Mouse (Mus musculus): ENCODE measurements at regions not wholly inside any gene's neighbourhood (a gene's known extent, or its start where the extent isn't known, plus 50 kb on each side); places are given as distances from the start of the nearest gene placed in this dataset.

DNA sequence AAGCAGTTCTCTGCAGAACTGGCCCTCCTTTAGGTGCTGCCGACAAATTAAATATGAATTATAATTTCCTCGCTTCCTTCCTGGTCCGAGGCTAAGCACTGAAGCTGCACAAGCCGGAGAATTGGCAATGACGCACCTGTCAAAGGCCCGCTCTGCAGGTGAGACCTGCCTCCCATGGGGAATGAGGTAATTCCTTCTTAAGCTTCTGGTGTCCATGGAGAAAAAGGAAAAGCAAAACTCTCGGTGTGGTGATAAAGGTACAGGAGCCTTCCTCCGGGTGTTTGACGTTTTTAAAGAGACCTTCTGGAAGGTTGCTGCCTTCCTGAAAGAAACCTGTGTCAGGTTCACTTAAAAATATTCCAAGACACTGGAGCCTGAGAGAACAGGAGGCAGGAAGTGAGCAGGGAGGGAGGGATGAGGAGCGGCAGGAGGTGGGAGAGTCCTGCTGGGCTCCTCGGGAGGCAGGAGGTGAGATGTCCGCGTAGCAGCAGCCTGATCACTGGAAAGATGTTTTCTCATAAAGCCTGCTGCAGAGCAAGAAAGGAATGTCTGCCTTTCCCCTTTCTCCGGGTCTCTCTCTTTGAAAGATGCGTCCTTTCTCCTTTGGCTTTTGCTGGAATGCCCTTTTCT is 114.9 kb downstream of the Zfp706 start:
- DNase-seq (ENCODE audit: low spot score): no peak
- intact Hi-C loops (cut with DNase I): no loop called here

DNA sequence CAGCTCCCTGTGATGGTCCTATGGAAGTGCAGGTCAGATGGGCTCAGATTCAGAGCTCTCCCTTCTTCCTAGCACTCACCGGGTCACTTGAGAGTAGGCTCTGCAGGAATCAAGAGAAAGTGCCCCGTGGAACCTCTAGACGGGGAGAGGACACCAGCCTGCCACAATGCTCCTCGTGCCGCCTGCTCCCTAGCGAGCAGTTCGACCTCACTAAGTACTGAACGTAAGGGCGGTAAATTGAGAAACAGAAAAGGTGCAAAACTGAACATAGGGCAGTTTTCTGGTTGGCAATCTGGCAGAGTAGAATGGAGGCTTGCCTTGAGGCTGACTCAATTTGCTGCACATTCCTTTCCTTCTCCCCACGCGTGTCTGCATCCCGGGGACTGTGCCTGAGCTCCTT is 115.7 kb downstream of the Zfp706 start:
- no peak for DNase-seq (ENCODE audit: low spot score)
- intact Hi-C loops (cut with DNase I): no loop called here

DNA sequence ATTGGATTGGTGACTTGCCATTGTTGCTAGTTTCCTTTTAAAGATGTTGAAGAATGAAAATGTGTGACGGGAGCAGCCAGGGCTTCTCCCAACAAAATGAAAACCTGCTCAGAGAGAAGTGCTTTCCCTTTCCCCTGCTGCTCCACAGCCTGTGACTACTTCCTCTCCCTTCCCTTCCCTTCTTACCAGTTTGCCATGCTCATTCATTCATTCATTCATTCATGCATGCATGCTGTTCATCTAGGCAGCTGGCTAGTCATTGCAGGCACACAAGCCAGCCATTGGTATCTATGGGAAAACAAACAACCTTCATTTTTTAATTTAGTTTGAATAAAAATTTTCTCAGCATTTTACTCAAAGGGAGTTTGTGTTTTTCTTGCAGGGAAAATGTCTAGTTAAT is 116.3 kb downstream of the Zfp706 start:
- DNase-seq (ENCODE audit: low spot score): no peak
- intact Hi-C loops (cut with DNase I): no loop called here

DNA sequence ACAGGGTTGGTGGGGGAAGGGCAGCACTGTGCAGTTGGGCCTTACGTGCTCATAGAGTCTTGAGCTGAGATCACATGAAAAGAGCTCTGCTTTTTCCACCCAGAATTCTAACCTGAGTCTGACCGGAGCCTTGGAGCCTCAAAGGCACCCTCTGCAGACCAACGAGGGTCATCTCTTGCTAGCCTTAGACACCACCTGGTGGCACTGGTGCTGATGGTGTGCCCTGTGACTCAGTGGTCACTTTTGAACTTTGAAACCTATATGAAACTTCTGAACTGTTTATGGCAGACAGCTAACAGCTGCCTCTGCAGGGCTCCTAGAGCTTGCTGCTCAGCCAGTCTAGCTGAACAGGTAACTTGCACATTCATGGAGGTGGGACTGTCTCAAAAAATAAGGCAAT is 118.5 kb downstream of the Zfp706 start:
- no peak for DNase-seq (ENCODE audit: low spot score)
- intact Hi-C loops (cut with DNase I): no loop called here

DNA sequence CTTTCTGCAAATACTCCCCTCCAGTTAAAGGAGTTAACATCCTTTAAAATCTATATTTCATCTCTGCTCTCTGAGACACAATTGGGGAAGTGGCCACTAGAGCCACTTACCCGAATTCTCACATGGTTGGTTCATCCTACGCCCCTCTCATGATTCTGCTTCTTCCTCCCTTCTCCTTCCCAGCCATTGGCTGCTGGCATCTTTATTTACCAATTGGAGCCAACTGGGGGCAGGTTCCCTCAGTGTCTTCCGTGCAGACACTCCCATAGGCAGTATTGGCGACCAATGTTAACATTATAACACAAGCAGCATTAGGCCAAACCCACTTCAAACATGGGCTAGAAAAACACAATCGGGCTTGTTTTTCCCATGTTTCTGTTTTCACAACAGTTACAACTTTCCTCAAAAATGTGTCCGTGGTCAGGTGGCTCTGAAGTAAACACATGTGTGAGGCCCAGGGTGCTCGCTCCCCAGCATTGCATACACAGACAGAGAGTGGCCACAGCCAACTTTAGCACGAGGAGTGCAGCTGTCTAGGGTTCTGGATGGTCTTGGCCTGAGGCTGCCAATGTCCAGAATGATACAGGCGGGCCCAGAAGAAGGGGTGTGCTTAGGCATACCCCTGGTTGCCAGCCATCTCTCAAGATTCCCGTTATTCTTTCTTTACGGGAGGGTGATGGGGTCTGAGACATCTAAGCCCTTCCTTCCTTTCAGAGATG is 119.1 kb downstream of the Zfp706 start:
- no peak for DNase-seq (ENCODE audit: low spot score)
- intact Hi-C loops (cut with DNase I): no loop called here

DNA sequence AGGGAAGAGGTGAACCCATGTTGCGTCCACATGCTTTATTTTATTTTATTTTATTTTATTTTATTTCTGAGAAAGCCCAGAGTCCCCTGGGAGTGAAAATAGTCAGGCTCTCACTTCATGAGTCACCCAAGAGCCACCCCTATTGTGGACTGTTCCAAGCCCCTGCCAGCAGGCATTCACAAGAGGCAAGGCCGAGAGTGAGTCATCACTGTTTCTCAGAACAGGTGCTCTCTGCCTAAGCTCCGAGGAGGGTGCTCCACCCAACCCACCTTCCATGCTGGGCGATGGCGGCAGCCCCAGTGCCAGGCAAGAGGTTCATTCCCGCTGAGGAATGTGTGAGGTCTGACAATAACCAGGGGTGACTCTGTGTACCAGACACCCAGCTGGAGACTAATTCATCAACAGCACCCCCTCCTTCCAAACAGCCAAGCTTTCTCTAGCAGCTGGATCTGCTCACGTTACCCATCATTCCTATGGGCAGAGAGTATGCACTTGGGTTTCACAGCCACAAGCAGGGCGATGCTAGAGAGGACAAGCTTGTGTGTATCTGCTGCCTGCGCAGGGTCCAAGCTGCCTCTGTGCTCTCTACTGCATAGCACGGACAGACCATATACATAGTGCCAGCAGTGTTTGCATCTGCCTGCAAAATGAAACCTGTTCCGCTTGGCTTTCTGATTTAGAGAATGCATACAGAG is 122.8 kb downstream of the Zfp706 start:
- intact Hi-C loops (cut with DNase I): no loop called here
- no peak for DNase-seq (ENCODE audit: low spot score)

DNA sequence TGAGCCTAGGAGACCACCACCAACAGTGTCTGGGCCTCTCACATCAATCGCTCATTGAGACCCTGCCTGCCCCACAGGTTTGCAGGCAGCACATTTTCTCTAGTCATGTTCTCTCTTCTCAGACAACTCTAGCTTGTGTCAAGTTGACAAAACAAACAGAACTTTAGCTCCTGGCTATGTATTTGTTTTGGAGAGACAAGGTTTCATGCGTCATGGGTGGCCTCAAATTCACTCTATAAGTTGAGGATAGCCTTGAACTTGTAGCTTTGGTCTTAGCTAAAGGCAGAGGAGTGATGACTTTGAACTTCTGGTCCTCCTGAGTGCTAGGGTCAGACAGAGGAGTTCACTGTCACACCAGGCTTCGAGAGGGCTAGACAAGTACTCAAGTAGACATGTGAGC is 123.5 kb downstream of the Zfp706 start:
- intact Hi-C loops (cut with DNase I): no loop called here
- DNase-seq (ENCODE audit: low spot score): no peak

DNA sequence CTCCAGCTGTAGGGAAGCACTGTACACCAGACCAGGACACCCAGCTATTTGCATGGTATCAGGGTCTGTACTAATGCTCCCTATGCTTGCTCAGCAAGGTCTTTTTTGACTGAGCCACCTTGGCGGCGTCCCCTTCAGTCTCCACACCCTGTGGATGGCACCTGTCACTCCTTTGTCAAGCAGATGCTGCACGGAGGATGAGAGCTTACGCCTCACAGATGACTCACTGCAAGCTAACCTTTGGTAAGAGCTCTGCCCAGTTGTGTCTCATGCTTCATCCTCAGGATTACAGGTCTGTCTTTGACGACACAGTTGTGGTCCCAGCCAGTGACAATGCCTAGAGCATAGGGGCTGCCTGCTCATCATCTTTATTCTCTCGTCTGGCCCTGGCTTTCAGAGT is 124.4 kb downstream of the Zfp706 start:
- no peak for DNase-seq (ENCODE audit: low spot score)
- intact Hi-C loops (cut with DNase I): no loop called here

DNA sequence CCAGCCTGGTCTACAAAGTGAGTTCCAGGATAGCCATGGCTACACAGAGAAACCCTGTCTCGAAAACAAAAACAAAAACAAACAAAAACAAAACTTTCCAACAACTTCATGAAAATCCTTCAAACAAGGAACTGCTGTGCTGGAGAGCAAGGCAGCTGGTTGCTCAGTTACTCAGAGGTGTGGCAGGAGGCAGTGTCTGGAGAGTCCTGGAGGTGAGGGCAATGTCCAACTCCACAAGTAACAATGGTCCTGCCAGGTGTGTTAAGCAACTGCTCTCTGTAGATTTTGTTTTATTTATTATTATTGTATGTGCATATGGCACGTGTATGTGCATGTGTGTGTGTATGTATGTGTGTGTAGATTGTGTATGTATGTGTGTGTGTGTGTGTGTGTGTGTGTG is 126.0 kb downstream of the Zfp706 start:
- DNase-seq (ENCODE audit: low spot score): no peak
- intact Hi-C loops (cut with DNase I): no loop called here

DNA sequence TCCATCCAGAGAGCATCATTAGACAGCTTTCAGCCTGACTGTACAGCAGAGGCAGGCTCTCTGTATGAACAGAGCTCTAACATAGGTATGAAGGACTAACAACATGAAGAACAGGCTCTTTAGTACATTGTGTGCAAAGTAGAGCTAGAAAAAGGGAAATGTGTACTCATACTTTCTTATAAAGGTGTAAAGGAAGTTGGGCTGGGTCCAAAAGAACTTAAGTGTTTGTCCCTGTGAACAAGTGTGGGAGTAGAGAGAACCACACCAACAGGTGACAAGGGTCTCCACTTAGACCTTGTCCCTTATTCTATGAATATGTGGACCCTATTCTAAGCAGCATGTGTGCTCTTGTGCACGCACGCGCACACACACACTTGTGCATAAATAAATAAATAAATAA is 127.0 kb downstream of the Zfp706 start:
- DNase-seq (ENCODE audit: low spot score): no peak
- intact Hi-C loops (cut with DNase I): no loop called here

DNA sequence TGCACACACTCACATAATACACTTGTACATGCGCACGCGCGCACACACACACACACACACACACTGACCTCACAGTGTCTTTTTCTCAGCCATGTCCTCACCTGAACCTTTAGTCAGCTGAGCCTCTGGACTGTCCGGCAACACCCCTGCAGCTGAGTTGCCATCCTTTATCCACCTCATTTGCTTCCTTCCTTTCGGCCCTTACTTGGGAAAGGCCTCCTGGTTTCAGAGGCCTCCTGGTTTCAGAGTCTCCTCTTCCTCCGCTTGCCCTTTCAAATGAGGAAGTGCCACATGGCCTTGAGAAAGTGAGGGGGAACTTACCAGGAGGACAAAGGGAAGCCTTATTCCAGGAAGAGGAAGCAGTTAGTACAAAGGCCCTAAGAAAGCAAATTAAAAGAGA is 128.0 kb downstream of the Zfp706 start:
- intact Hi-C loops (cut with DNase I): no loop called here
- no peak for DNase-seq (ENCODE audit: low spot score)

DNA sequence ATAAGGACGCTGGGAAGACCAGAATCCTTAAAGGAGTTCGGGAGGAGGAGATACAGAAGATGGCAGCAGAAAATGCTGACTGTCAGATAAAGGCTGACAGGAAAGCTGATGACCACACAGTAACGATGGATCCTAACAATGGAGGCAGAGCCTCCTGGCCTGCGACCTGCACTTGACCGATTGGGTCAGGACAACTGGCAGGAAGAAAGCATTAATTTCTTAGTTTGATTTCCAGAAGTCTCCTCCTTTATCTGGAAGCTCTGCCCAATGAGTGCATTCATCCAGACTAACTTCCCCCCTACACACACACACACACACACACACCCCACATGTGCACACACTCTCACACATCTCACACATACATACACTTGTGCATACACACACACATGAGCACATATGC is 128.6 kb downstream of the Zfp706 start:
- DNase-seq (ENCODE audit: low spot score): no peak
- intact Hi-C loops (cut with DNase I): no loop called here

DNA sequence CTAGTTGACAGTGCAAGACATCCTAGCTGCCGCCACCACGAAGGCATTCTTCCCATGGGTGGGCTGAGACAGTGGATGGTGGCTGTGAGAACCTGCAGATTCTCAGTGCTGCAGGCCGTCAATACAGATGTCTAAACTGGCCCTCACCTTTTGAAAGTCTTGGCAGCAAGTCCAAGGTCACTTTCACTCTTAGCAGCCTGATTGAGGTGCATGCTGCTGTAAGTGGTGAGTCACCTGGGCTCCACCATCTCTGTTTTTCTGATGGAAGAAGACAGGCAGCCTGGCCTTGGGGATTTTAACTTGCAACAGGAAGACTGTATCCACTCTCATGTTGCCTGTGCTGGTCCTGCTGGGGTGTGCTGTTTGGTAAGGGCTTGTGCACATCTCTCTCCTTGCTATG is 129.3 kb downstream of the Zfp706 start:
- intact Hi-C loops (cut with DNase I): no loop called here
- no peak for DNase-seq (ENCODE audit: low spot score)

DNA sequence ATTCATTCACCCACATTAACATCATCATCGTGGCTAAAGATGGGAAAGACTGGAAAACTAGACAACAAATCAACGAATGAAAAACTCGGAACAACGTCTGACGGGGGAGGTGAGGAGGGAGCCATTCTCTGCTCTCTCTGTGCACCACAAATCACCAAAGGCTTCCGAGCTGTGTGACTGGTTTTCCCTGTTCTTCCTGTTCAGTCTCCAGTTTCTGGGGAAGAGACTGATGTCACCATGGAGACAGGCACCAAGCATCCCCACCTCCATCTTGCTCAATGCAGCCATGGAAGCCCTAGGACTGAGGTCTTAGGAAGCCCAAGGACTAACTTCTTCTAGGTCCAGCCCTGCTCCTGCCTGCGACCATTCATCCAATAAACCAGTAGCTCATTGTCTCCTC is 130.1 kb downstream of the Zfp706 start:
- DNase-seq (ENCODE audit: low spot score): no peak
- intact Hi-C loops (cut with DNase I): no loop called here

DNA sequence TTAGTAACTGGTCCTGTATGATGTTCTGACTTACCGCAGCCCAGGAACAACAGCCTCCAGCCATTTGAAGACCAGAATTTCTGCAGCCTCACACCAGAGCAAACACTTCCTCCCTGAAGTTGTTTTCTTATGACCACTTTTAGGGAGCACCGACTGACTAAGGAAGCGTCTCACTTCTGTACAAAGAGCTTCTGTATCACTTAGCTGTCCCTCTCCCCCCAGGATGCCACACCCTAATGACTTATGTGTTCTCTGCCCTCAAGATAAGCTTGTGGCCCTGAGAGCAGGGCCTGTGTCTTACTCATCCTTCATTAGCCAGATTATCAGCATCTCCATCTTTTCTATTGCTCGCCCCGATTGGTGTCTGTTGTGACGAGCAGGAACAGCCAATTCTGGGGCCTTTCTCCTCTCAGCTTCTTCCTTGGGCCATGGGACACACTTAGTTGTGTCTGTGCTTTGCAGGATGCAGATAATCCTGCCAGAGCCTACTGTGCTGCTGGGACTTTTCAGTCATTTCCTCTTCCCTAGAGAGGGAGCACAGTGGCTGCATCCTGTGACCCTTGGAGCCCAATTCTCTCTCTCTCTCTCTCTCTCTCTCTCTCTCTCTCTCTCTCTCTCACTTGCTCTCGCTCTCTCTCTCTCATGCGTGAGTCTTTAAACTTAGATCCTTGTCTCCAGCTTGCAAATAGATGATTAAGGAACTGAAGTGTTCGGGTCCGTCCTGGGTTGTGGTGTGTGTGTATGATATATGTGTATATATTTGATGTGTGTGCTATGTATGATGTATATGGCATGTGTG is 131.4 kb downstream of the Zfp706 start:
- no peak for DNase-seq (ENCODE audit: low spot score)

DNA sequence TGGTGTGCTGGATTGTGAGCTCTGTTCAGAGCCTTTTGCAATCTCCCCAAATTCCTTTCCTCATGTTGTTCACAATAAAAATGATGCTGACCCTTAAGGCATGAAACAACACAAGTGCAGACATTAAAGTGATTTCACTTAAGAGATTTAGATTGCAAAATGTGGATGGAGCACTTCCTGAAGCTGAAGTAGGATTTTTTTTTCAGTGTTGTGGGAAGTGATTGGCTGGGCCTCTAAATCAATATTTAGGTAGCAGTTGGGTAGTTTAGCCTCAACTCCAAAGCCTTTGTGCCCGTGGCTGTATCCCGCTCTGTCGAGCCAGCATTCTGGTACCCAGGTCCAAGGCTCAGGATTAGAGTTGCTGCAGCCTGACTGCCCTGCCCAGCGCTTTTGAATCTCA is 133.0 kb downstream of the Zfp706 start:
- intact Hi-C loops (cut with DNase I): loop anchor here (2.0 to 5.0 kb wide), 3 partner anchors 47 to 133 kb away; partner anchors contain the start of gene Zfp706
- no peak for DNase-seq (ENCODE audit: low spot score)

More for the DNA sequence above, 131.4 kb downstream of the Zfp706 start:
- intact Hi-C loops (cut with DNase I): loop anchor here (2.0 kb wide), 1 partner anchor 81 kb away; no protein-coding TSS in a partner anchor

DNA sequence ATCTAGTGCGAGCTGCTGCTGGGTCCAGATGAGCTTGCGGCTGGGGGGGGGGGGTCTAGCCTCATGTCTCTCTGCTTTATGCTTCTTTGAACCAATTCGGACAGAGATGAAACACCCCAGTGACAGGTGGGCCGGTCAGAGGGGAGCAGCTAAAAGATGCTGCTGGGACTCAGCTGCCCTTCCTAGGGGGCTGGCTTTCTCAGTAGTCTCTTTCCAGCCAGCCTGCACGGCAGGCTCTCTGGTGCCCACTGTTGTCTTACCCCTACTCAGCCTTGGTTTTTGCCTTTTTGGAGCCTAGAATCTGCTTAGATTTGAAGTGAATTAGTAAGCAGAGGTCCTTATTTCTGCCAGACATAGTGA is 133.7 kb downstream of the Zfp706 start:
- DNase-seq (ENCODE audit: low spot score): no peak
- intact Hi-C loops (cut with DNase I): loop anchor here (2.0 to 5.0 kb wide), 4 partner anchors 17 to 133 kb away; partner anchors contain the start of gene Zfp706

DNA sequence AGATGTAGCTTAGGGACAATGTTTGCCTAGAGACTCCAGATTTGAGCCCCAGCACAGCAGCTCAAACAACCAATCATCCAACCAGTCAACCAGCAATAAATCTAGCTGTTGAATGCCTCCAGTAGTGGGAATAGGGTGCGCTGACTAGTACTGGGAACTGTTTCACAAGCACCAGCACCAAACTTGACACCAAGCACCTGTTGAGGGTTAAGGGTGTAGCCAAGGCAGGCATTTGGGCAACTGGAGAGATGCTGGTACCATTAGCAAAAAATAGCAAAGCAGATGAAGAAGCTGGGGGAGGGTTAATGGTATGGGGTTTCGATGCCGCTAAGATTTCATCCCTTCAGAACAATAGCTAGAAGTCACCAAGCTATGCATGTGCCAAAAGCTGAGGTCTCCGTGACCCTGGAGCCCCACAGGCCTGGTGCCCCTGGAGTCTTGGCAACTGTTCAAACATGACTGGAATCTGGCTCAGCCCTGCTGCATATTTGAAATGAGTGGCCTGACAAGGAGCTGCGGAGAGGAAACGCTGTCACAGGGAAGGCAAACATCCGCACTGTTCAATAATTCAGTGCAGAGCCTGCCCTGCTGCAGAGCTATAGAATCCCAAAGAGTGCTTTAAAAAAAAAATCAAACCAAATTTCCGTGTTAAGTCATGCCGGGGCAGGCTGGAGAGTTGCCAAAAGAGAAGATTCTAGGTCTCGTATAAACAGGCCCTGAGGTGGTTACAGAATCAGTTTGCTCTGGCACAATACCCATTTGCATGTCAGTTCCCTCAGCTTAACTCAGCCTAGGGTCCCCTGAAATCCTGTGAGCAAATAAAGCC is 134.3 kb downstream of the Zfp706 start:
- DNase-seq (ENCODE audit: low spot score): peak; percentile 34
- intact Hi-C loops (cut with DNase I): loop anchor here (2.0 to 5.0 kb wide), 3 partner anchors 16 to 134 kb away; partner anchors contain the start of gene Zfp706

DNA sequence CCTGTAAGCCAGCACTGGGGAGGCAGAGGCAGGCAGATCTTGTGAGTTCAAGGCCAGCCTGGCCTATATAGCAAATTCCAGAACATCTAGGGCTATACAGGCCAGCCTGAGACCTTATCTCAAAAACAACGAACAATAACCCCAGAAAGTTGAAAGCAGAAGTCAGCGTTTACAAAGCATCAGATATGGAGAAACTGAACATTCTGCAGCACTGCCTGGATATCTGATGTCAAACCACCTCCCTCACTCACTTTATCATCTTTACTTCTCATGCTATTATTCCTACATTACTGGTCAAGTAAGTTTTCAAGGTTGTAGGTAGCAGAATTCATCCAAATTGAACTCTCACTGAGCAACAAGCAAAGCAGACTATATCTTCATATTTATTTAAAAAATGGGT is 135.0 kb downstream of the Zfp706 start:
- DNase-seq (ENCODE audit: low spot score): no peak
- intact Hi-C loops (cut with DNase I): loop anchor here (2.0 to 5.0 kb wide), 3 partner anchors 16 to 135 kb away; partner anchors contain the start of gene Zfp706
